23 mouse cellular contexts compared by ENCODE assay signal in the genomic region with DNA sequence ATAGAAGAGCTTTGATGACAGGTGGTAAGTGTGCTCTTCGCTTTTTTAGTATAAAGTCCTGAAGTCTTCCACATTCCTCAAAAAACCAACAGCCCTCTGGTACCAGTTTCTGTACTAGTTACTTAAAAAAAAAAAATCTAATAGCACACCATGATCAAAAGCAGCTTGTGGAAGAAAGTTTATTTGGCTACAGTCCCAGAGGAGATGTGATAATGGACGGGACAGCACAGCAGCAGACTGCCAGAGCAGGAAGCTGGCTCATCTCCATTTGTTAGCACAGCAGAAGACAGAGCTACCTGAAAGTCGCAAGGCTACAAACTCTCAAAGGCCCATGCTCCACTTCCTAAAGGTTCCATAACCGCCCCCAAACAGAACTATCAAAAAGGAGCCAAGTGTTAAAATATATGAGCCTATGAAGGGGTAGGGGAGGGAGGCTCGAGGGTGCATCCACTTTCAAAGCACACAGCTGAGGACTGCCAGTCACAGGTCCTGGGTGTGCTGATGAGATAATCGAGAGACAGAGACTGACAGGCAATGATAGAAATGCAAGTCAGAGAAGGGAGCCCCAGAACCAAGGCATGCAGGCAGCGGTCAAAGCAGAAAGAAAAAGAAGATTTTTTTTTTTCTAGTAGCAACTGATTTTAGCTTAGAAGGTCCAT. TPM values are rescaled to one million over a fixed set of nuclear protein-coding genes. Genes with fewer than 3 reads are reported as not detected.
DNase-seq lines count a peak whose midpoint lies in the region; ATAC-seq and TF ChIP-seq lines count a peak whose summit lies in the region.
"Had no signal": no experiment of that assay in that cellular context is flagged by ENCODE, and none has a peak within 500 bp of the region (broad histone marks: within the 10 kb centered on the region; RNA-seq: fewer than 3 reads in every experiment).

No protein-coding gene starts in this region.

- no peaks in the 10 kb centered on the region for H3K27me3 ChIP-seq in lung, embryonic 14.5 days (ENCODE audit: insufficient read depth, low read length)
- H3K27me3 ChIP-seq: forebrain, embryonic 13.5 days; hindbrain, embryonic 15.5 days had no signal

- TF ChIP-seq POLR2A in lung, adult 2 months (IDR thresholded peaks at IDR 0.05; ENCODE audit: borderline replicate concordance, extremely low read depth, low read depth, low read length), result no peak

- ATAC-seq in lung, embryonic 14.5 days (ENCODE audit: insufficient read depth), result no peak
- ATAC-seq in megakaryocyte-erythroid progenitor cell, adult 5-6 weeks (replicated peaks; ENCODE audit: low FRiP score, low TSS enrichment, poor library complexity, severe bottlenecking), result peak; percentile 98
- no peak for ATAC-seq in inflammation-experienced regulatory T-cells, adult 6 months
- ATAC-seq: forebrain, embryonic 13.5 days had no signal

- no peaks in the 10 kb centered on the region for H3K36me3 ChIP-seq in lung, embryonic 14.5 days (ENCODE audit: insufficient read depth)
- H3K36me3 ChIP-seq: hindbrain, embryonic 15.5 days had no signal

- intact Hi-C loops in left cerebral cortex, postnatal 4 days (cut with DNase I), result no loop called here

- H3K4me1 ChIP-seq in lung, embryonic 14.5 days (ENCODE audit: insufficient read depth), result no peaks in the 10 kb centered on the region
- H3K4me1 ChIP-seq in lung, adult 2 months (ENCODE audit: control insufficient read depth, insufficient read depth, low read length), result no peaks in the 10 kb centered on the region
- H3K4me1 ChIP-seq: forebrain, embryonic 13.5 days; hindbrain, embryonic 15.5 days had no signal

- WGBS in lung, embryonic 14.5 days, result 52% methylated on average over 7 of the region's 7 CpGs
- WGBS in lung, adult 2 months, result 58% methylated on average over 7 of the region's 7 CpGs

- DNase-seq in lung, embryonic 14.5 days, result peak; percentile 10
- DNase-seq in lung, adult 2 months, result no peak
- DNase-seq in MEL-GATA-1-ER (ENCODE audit: extremely low read depth, low read depth), result peak; percentile 25
- peak; percentile 36 for DNase-seq in brain, adult 2 months (ENCODE audit: low read depth, low spot score)
- no peak for DNase-seq in left cerebral cortex, postnatal 4 days
- DNase-seq: adrenal gland, postnatal 14 days; cerebellum, adult 2 months; cerebellum, postnatal 10 days; gastrocnemius, adult 2 months; gastrocnemius, postnatal 25 days; heart, postnatal 14 days; kidney, adult 11 months had no signal

- no peak overlapping the region for H3K4me2 ChIP-seq in lung, embryonic 14.5 days
- H3K4me2 ChIP-seq: forebrain, embryonic 13.5 days; hindbrain, embryonic 15.5 days had no signal

- H3K9me3 ChIP-seq in lung, embryonic 14.5 days (ENCODE audit: low read depth, low read length), result no peaks in the 10 kb centered on the region
- H3K9me3 ChIP-seq: forebrain, embryonic 13.5 days; hindbrain, embryonic 15.5 days had no signal

- H3K9ac ChIP-seq in lung, embryonic 14.5 days, result no peak overlapping the region
- H3K9ac ChIP-seq: forebrain, embryonic 13.5 days; hindbrain, embryonic 15.5 days had no signal

- H3K4me3 ChIP-seq in lung, embryonic 14.5 days (ENCODE audit: low read depth, low read length), result no peak overlapping the region
- no peak overlapping the region for H3K4me3 ChIP-seq in lung, adult 2 months (replicated peaks; ENCODE audit: extremely low read depth, low read depth, low read length)
- H3K4me3 ChIP-seq: forebrain, embryonic 13.5 days; gastrocnemius, adult 2 months; hindbrain, embryonic 15.5 days had no signal

- TF ChIP-seq CTCF in lung, embryonic 14.5 days (IDR thresholded peaks at IDR 0.05; ENCODE audit: low read depth), result no peak
- no peak for TF ChIP-seq CTCF in lung, adult 2 months (IDR thresholded peaks at IDR 0.05; ENCODE audit: insufficient read depth, low read length)

- no peak overlapping the region for H3K27ac ChIP-seq in lung, embryonic 14.5 days (ENCODE audit: low read depth)
- H3K27ac ChIP-seq: forebrain, embryonic 13.5 days; gastrocnemius, adult 2 months; hindbrain, embryonic 15.5 days had no signal

RNA-seq across cellular contexts. Expression of a gene that starts 10.4 kb away (rescaled TPM):
- polyA plus RNA-seq in lung, embryonic 14.5 days (2014; fragmentation: Nextera tagmentation; extraction: Ambion mirVana), result not detected in 2 replicates
- polyA plus RNA-seq in lung, adult 2 months (2012; rRNA removed), result not detected in 2 replicates
- total RNA-seq in megakaryocyte-erythroid progenitor cell, adult 5-6 weeks (2014; fragmentation: Nextera tagmentation), result not detected in 2 replicates
- total RNA-seq in megakaryocyte-erythroid progenitor cell, adult 5-6 weeks (2017), result not detected in 2 replicates
- not detected for polyA plus RNA-seq in inflammation-experienced regulatory T-cells, adult 6 months (2017; shearing (Covaris generic))
- total RNA-seq in left cerebral cortex, postnatal 4 days (2021), result not detected
- total RNA-seq: adrenal gland, adult 18-20 months; adrenal gland, postnatal 14 days; ES-E14; gastrocnemius, adult 2 months; gastrocnemius, postnatal 25 days; granulocyte monocyte progenitor cell, adult 5-6 weeks; heart, adult 8-10 months; heart, postnatal 14 days had no signal
- polyA plus RNA-seq: cerebellum, adult 2 months; embryonic facial prominence, embryonic 11.5 days; forebrain, embryonic 13.5 days; heart, embryonic 14.5 days; hindbrain, embryonic 11.5 days; hindbrain, embryonic 15.5 days had no signal

RNA-seq across cellular contexts. Expression of a gene that starts 11.2 kb away (rescaled TPM):
- polyA plus RNA-seq in lung, embryonic 14.5 days (2014; fragmentation: Nextera tagmentation; extraction: Ambion mirVana), result not detected in 2 replicates
- not detected in 2 replicates for polyA plus RNA-seq in lung, adult 2 months (2012; rRNA removed)
- not detected in 2 replicates for total RNA-seq in megakaryocyte-erythroid progenitor cell, adult 5-6 weeks (2014; fragmentation: Nextera tagmentation)
- not detected in 2 replicates for total RNA-seq in megakaryocyte-erythroid progenitor cell, adult 5-6 weeks (2017)
- not detected for polyA plus RNA-seq in inflammation-experienced regulatory T-cells, adult 6 months (2017; shearing (Covaris generic))
- not detected for total RNA-seq in left cerebral cortex, postnatal 4 days (2021)
- total RNA-seq: adrenal gland, adult 18-20 months; adrenal gland, postnatal 14 days; ES-E14; gastrocnemius, adult 2 months; gastrocnemius, postnatal 25 days; granulocyte monocyte progenitor cell, adult 5-6 weeks; heart, adult 8-10 months; heart, postnatal 14 days had no signal
- polyA plus RNA-seq: cerebellum, adult 2 months; embryonic facial prominence, embryonic 11.5 days; forebrain, embryonic 13.5 days; heart, embryonic 14.5 days; hindbrain, embryonic 11.5 days; hindbrain, embryonic 15.5 days had no signal

RNA-seq across cellular contexts. Expression of a gene that starts 17.7 kb away (rescaled TPM):
- not detected in 2 replicates for polyA plus RNA-seq in lung, embryonic 14.5 days (2014; fragmentation: Nextera tagmentation; extraction: Ambion mirVana)
- not detected in 2 replicates for polyA plus RNA-seq in lung, adult 2 months (2012; rRNA removed)
- not detected in 2 replicates for total RNA-seq in megakaryocyte-erythroid progenitor cell, adult 5-6 weeks (2014; fragmentation: Nextera tagmentation)
- not detected in 2 replicates for total RNA-seq in megakaryocyte-erythroid progenitor cell, adult 5-6 weeks (2017)
- not detected for polyA plus RNA-seq in inflammation-experienced regulatory T-cells, adult 6 months (2017; shearing (Covaris generic))
- total RNA-seq in left cerebral cortex, postnatal 4 days (2021), result not detected
- total RNA-seq: adrenal gland, adult 18-20 months; adrenal gland, postnatal 14 days; ES-E14; gastrocnemius, adult 2 months; gastrocnemius, postnatal 25 days; granulocyte monocyte progenitor cell, adult 5-6 weeks; heart, adult 8-10 months; heart, postnatal 14 days had no signal
- polyA plus RNA-seq: cerebellum, adult 2 months; embryonic facial prominence, embryonic 11.5 days; forebrain, embryonic 13.5 days; heart, embryonic 14.5 days; hindbrain, embryonic 11.5 days; hindbrain, embryonic 15.5 days had no signal

RNA-seq across cellular contexts. Expression of a gene that starts 23.5 kb away (rescaled TPM):
- not detected in 2 replicates for polyA plus RNA-seq in lung, embryonic 14.5 days (2014; fragmentation: Nextera tagmentation; extraction: Ambion mirVana)
- not detected in 2 replicates for polyA plus RNA-seq in lung, adult 2 months (2012; rRNA removed)
- not detected in 2 replicates for total RNA-seq in megakaryocyte-erythroid progenitor cell, adult 5-6 weeks (2014; fragmentation: Nextera tagmentation)
- total RNA-seq in megakaryocyte-erythroid progenitor cell, adult 5-6 weeks (2017), result not detected in 2 replicates
- polyA plus RNA-seq in inflammation-experienced regulatory T-cells, adult 6 months (2017; shearing (Covaris generic)), result not detected
- total RNA-seq in left cerebral cortex, postnatal 4 days (2021), result not detected
- total RNA-seq: adrenal gland, adult 18-20 months; adrenal gland, postnatal 14 days; ES-E14; gastrocnemius, adult 2 months; gastrocnemius, postnatal 25 days; granulocyte monocyte progenitor cell, adult 5-6 weeks; heart, adult 8-10 months; heart, postnatal 14 days had no signal
- polyA plus RNA-seq: embryonic facial prominence, embryonic 11.5 days; forebrain, embryonic 13.5 days; heart, embryonic 14.5 days; hindbrain, embryonic 11.5 days; hindbrain, embryonic 15.5 days had no signal

RNA-seq across cellular contexts. Expression of a gene that starts 35.9 kb away (rescaled TPM):
- polyA plus RNA-seq in lung, embryonic 14.5 days (2014; fragmentation: Nextera tagmentation; extraction: Ambion mirVana), result not detected in 2 replicates
- polyA plus RNA-seq in lung, adult 2 months (2012; rRNA removed), result not detected in 2 replicates
- total RNA-seq in megakaryocyte-erythroid progenitor cell, adult 5-6 weeks (2014; fragmentation: Nextera tagmentation), result not detected in 2 replicates
- total RNA-seq in megakaryocyte-erythroid progenitor cell, adult 5-6 weeks (2017), result not detected in 2 replicates
- not detected for polyA plus RNA-seq in inflammation-experienced regulatory T-cells, adult 6 months (2017; shearing (Covaris generic))
- not detected for total RNA-seq in left cerebral cortex, postnatal 4 days (2021)
- total RNA-seq: adrenal gland, adult 18-20 months; adrenal gland, postnatal 14 days; ES-E14; gastrocnemius, adult 2 months; gastrocnemius, postnatal 25 days; granulocyte monocyte progenitor cell, adult 5-6 weeks; heart, adult 8-10 months; heart, postnatal 14 days had no signal
- polyA plus RNA-seq: cerebellum, adult 2 months; embryonic facial prominence, embryonic 11.5 days; forebrain, embryonic 13.5 days; heart, embryonic 14.5 days; hindbrain, embryonic 11.5 days; hindbrain, embryonic 15.5 days had no signal

Comparison
In these comparisons a context has a peak if more than half of its experiments do, and no peak if none do; other contexts are left out.
1. DNase-seq: peak in lung, embryonic 14.5 days (single experiment), MEL-GATA-1-ER (single experiment) and brain, adult 2 months (single experiment); none in lung, adult 2 months (single experiment) and left cerebral cortex, postnatal 4 days (single experiment).